Comparison of ENCODE assay signal across 15 mouse cellular contexts in genomic region chr11:78815986-78816792, GRCm38 (mm10). TPM values are rescaled to one million over a fixed set of nuclear protein-coding genes. Genes with fewer than 3 reads are reported as not detected.
A peak's percentile ranks its signal among the peaks of the same experiment; 100 is the strongest.
DNase-seq lines count a peak whose midpoint lies in the region; ATAC-seq lines count a peak whose summit lies in the region.
"Had no signal": no experiment of that assay in that cellular context is flagged by ENCODE, and none has a peak within 500 bp of the region (broad histone marks: within the 10 kb centered on the region; RNA-seq: fewer than 3 reads in every experiment).

No protein-coding gene starts in this region.

- WGBS in forebrain, embryonic 14.5 days = 8% methylated on average over 14 of the region's 14 CpGs
- 34% methylated on average over 14 of the region's 14 CpGs for WGBS in hindbrain, embryonic 16.5 days
- 29% methylated on average over 14 of the region's 14 CpGs for WGBS in neural tube, embryonic 13.5 days

- H3K27me3 ChIP-seq in forebrain, embryonic 14.5 days (replicated peaks; ENCODE audit: control insufficient read depth, insufficient read depth, low read length) = no peaks in the 10 kb centered on the region
- H3K27me3 ChIP-seq in hindbrain, embryonic 16.5 days (replicated peaks; ENCODE audit: control insufficient read depth, insufficient read depth, low read length) = no peaks in the 10 kb centered on the region
- H3K27me3 ChIP-seq in neural tube, embryonic 13.5 days = 0 out of 2 replicates have a peak, but pooled peaks cover 2% of the 10 kb centered on the region
- H3K27me3 ChIP-seq: liver, embryonic 13.5 days had no signal

- ATAC-seq in forebrain, embryonic 14.5 days = peak; percentile 58
- peak; percentile 46 for ATAC-seq in hindbrain, embryonic 16.5 days
- peak; percentile 51 for ATAC-seq in neural tube, embryonic 13.5 days (ENCODE audit: low read depth)
- ATAC-seq: intestine, postnatal 0 days had no signal

- peaks cover 59% of the 10 kb centered on the region for H3K4me1 ChIP-seq in forebrain, embryonic 14.5 days (ENCODE audit: control insufficient read depth, insufficient read depth, low read length)
- H3K4me1 ChIP-seq in hindbrain, embryonic 16.5 days (ENCODE audit: control insufficient read depth, insufficient read depth, low read depth, low read length) = peaks cover 11% of the 10 kb centered on the region
- peaks cover 75% of the 10 kb centered on the region for H3K4me1 ChIP-seq in neural tube, embryonic 13.5 days (replicated peaks)

- no peak overlapping the region for H3K9ac ChIP-seq in forebrain, embryonic 14.5 days (ENCODE audit: low read length)
- no peak overlapping the region for H3K9ac ChIP-seq in hindbrain, embryonic 16.5 days (ENCODE audit: low read depth, low read length)
- H3K9ac ChIP-seq in neural tube, embryonic 13.5 days = 0 out of 2 replicates have a peak overlapping the region, but pooled peaks have one; percentile 31
- H3K9ac ChIP-seq: liver, embryonic 13.5 days had no signal

- no peak overlapping the region for H3K4me2 ChIP-seq in forebrain, embryonic 14.5 days (ENCODE audit: low read length)
- H3K4me2 ChIP-seq in hindbrain, embryonic 16.5 days (ENCODE audit: low read length) = no peak overlapping the region
- H3K4me2 ChIP-seq in neural tube, embryonic 13.5 days = no peak overlapping the region
- H3K4me2 ChIP-seq: liver, embryonic 13.5 days had no signal

- peak; percentile 58 for DNase-seq in Muller cell, postnatal 12 days (ENCODE audit: inconsistent ontology term)
- peak; percentile 84 for DNase-seq in forebrain, embryonic 14.5 days (ENCODE audit: low spot score)
- DNase-seq in layer of hippocampus, adult 8-10 months (ENCODE audit: low spot score in 2 of 2) = no peak
- DNase-seq in thymus, postnatal 10 days (ENCODE audit: low spot score in 2 of 2) = no peak
- no peak for DNase-seq in urinary bladder, postnatal 4 days (ENCODE audit: low spot score in 2 of 2)
- DNase-seq: adrenal gland, postnatal 36 days; cerebellum, adult 11 months; heart, adult 11 months; heart, postnatal 10 days; kidney, postnatal 14 days; liver, embryonic 13.5 days had no signal

- no peak overlapping the region for H3K4me3 ChIP-seq in forebrain, embryonic 14.5 days (ENCODE audit: low read depth, low read length)
- no peak overlapping the region for H3K4me3 ChIP-seq in hindbrain, embryonic 16.5 days (ENCODE audit: low read length)
- H3K4me3 ChIP-seq in neural tube, embryonic 13.5 days = no peak overlapping the region
- H3K4me3 ChIP-seq: liver, embryonic 13.5 days had no signal

- H3K36me3 ChIP-seq in forebrain, embryonic 14.5 days (ENCODE audit: control insufficient read depth, insufficient read depth, low read length) = no peaks in the 10 kb centered on the region
- H3K36me3 ChIP-seq in hindbrain, embryonic 16.5 days (ENCODE audit: control insufficient read depth, insufficient read depth, low read length) = no peaks in the 10 kb centered on the region
- no peaks in the 10 kb centered on the region for H3K36me3 ChIP-seq in neural tube, embryonic 13.5 days
- H3K36me3 ChIP-seq: G1E; liver, embryonic 13.5 days had no signal

- peak overlapping the region; percentile 81 for H3K27ac ChIP-seq in forebrain, embryonic 14.5 days (ENCODE audit: low read depth, low read length)
- H3K27ac ChIP-seq in hindbrain, embryonic 16.5 days (ENCODE audit: low read depth, low read length) = peak overlapping the region; percentile 10
- H3K27ac ChIP-seq in neural tube, embryonic 13.5 days (replicated peaks) = peak overlapping the region; percentile 83
- H3K27ac ChIP-seq: liver, embryonic 13.5 days had no signal

- no peaks in the 10 kb centered on the region for H3K9me3 ChIP-seq in forebrain, embryonic 14.5 days (replicated peaks; ENCODE audit: control insufficient read depth, low read length)
- H3K9me3 ChIP-seq in hindbrain, embryonic 16.5 days (ENCODE audit: control insufficient read depth, low read length) = no peaks in the 10 kb centered on the region
- H3K9me3 ChIP-seq in neural tube, embryonic 13.5 days = no peaks in the 10 kb centered on the region
- H3K9me3 ChIP-seq: G1E; liver, embryonic 13.5 days had no signal

RNA-seq across cellular contexts. Expression of gene Lyrm9, which starts 10.2 kb away (rescaled TPM):
- polyA plus RNA-seq in forebrain, embryonic 14.5 days (2014; fragmentation: Nextera tagmentation; extraction: Ambion mirVana) = 21.8 and 22.1 TPM in 2 replicates
- 36.2 and 48.4 TPM in 2 replicates for polyA plus RNA-seq in hindbrain, embryonic 16.5 days (2015; fragmentation: Nextera tagmentation; extraction: Ambion mirVana)
- 28.8 and 33.6 TPM in 2 replicates for polyA plus RNA-seq in neural tube, embryonic 13.5 days (2015; fragmentation: Nextera tagmentation; extraction: Ambion mirVana)
- 10 to 100 TPM; 20.1 to 29.1 (median 23.5) TPM for total RNA-seq in layer of hippocampus, adult 8-10 months (2022)

Comparison
In these comparisons a context has a peak if more than half of its experiments do, and no peak if none do; other contexts are left out.
1. DNase-seq: peak in Muller cell, postnatal 12 days (single experiment) and forebrain, embryonic 14.5 days (single experiment); none in layer of hippocampus, adult 8-10 months (0 of 2), thymus, postnatal 10 days (0 of 2) and urinary bladder, postnatal 4 days (0 of 2).
2. H3K27ac ChIP-seq: peak in every context shown above with its lines; median percentile 83 in neural tube, embryonic 13.5 days; 81 in forebrain, embryonic 14.5 days; 10 in hindbrain, embryonic 16.5 days.
3. Peak in every context shown above with its lines, with median percentiles within 50 percentile points of each other: ATAC-seq.